Mouse (Mus musculus): ENCODE results near the gene Wfdc9. TPM values are rescaled to one million over a fixed set of nuclear protein-coding genes. Genes with fewer than 3 reads are reported as not detected.

The Wfdc9 gene
- polyA plus RNA-seq, 1 experiment, result not detected

DNA sequence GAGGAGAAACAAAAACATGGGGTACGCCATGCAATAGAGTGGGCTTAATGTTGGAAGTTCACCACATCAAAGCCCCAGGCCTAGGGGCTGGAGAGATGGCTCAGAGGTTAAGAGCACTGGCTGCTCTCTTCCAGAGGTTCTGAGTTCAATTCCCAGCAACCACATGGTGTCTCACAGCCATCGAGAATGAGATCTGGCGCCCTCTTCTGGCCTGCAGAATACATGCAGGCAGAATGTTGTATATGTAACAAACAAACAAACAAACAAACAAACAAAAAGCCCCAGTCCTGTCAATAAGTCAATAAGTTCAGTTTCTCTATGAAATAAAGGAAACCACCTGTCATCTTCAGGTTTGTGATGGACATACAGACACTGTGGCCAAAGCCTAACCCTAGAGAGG is 56.2 kb downstream of the Wfdc9 start:
- no peak for TF ChIP-seq USF1 (IDR thresholded peaks at IDR 0.05; ENCODE audit: low read depth)
- no peak for TF ChIP-seq CTCF (IDR thresholded peaks at IDR 0.05; ENCODE audit: control insufficient read depth, insufficient read depth, insufficient read length)
- no peak for TF ChIP-seq CEBPB (IDR thresholded peaks at IDR 0.05; ENCODE audit: low read depth)
- TF ChIP-seq FOSL1 (IDR thresholded peaks at IDR 0.05; ENCODE audit: insufficient read depth, low read length, poor library complexity, severe bottlenecking), result no peak
- H3K79me3 ChIP-seq (ENCODE audit: low read depth), result no peaks in the 10 kb centered on the region
- H3K27me3 ChIP-seq (ENCODE audit: control insufficient read depth, insufficient read depth, insufficient read length), result peaks cover 31% of the 10 kb centered on the region
- H3ac ChIP-seq (ENCODE audit: control insufficient read depth, insufficient read length, low read depth), result no peak overlapping the region
- no peaks in the 10 kb centered on the region for H3K79me2 ChIP-seq (ENCODE audit: control insufficient read depth, insufficient read depth)
- no peak overlapping the region for H3K4me3 ChIP-seq (ENCODE audit: insufficient read depth, poor library complexity, severe bottlenecking)
- H3K36me3 ChIP-seq (ENCODE audit: control insufficient read depth, insufficient read depth), result no peaks in the 10 kb centered on the region

Other genes with a start within 250 kb of the Wfdc9 start
- gene Sdc4, start 212.7 kb downstream of the Wfdc9 start, polyA plus RNA-seq (2012; fragmentation: generic; extraction: Trizol), result 124 TPM
- 49.6 TPM for gene Sys1, start 199.6 kb downstream of the Wfdc9 start, polyA plus RNA-seq (2012; fragmentation: generic; extraction: Trizol)
- gene Gm20458, start 195.6 kb downstream of the Wfdc9 start, polyA plus RNA-seq (2012; fragmentation: generic; extraction: Trizol), result 29.7 TPM
- gene Trp53tg5, start 182.9 kb downstream of the Wfdc9 start, polyA plus RNA-seq (2012; fragmentation: generic; extraction: Trizol), result not detected
- 21.2 TPM for gene Dbndd2, start 170.5 kb downstream of the Wfdc9 start, polyA plus RNA-seq (2012; fragmentation: generic; extraction: Trizol)
- 74.3 TPM for gene Pigt, start 159.1 kb downstream of the Wfdc9 start, polyA plus RNA-seq (2012; fragmentation: generic; extraction: Trizol)
- not detected for gene Wfdc2, start 94.2 kb downstream of the Wfdc9 start, polyA plus RNA-seq (2012; fragmentation: generic; extraction: Trizol)
- not detected for gene Spint3, start 83.1 kb downstream of the Wfdc9 start, polyA plus RNA-seq (2012; fragmentation: generic; extraction: Trizol)
- gene Wfdc6a, start 71.1 kb downstream of the Wfdc9 start, polyA plus RNA-seq (2012; fragmentation: generic; extraction: Trizol), result not detected
- gene Eppin, start 63.0 kb downstream of the Wfdc9 start, polyA plus RNA-seq (2012; fragmentation: generic; extraction: Trizol), result not detected
- not detected for gene Wfdc6b, start 43.1 kb downstream of the Wfdc9 start, polyA plus RNA-seq (2012; fragmentation: generic; extraction: Trizol)
- not detected for gene Wfdc8, start 43.0 kb downstream of the Wfdc9 start, polyA plus RNA-seq (2012; fragmentation: generic; extraction: Trizol)
- not detected for gene Wfdc16, start 17.8 kb downstream of the Wfdc9 start, polyA plus RNA-seq (2012; fragmentation: generic; extraction: Trizol)
- gene Wfdc10, start 537 bp downstream of the Wfdc9 start, polyA plus RNA-seq (2012; fragmentation: generic; extraction: Trizol), result not detected
- not detected for gene Wfdc11, start 17.5 kb upstream of the Wfdc9 start, polyA plus RNA-seq (2012; fragmentation: generic; extraction: Trizol)
- gene Wfdc13, start 28.5 kb upstream of the Wfdc9 start, polyA plus RNA-seq (2012; fragmentation: generic; extraction: Trizol), result not detected
- not detected for gene Spint4, start 41.9 kb upstream of the Wfdc9 start, polyA plus RNA-seq (2012; fragmentation: generic; extraction: Trizol)
- not detected for gene Spint5, start 58.7 kb upstream of the Wfdc9 start, polyA plus RNA-seq (2012; fragmentation: generic; extraction: Trizol)
- gene Wfdc3, start 89.3 kb upstream of the Wfdc9 start, polyA plus RNA-seq (2012; fragmentation: generic; extraction: Trizol), result 0.13 TPM
- 47.3 TPM for gene Dnttip1, start 89.4 kb upstream of the Wfdc9 start, polyA plus RNA-seq (2012; fragmentation: generic; extraction: Trizol)
- gene Ube2c, start 113.3 kb upstream of the Wfdc9 start, polyA plus RNA-seq (2012; fragmentation: generic; extraction: Trizol), result 279 TPM
- 4.7 TPM for gene Tnnc2, start 123.4 kb upstream of the Wfdc9 start, polyA plus RNA-seq (2012; fragmentation: generic; extraction: Trizol)
- 19.5 TPM for gene Snx21, start 129.2 kb upstream of the Wfdc9 start, polyA plus RNA-seq (2012; fragmentation: generic; extraction: Trizol)
- gene Acot8, start 148.3 kb upstream of the Wfdc9 start, polyA plus RNA-seq (2012; fragmentation: generic; extraction: Trizol), result 20.5 TPM
- 2.9 TPM for gene Zswim3, start 148.5 kb upstream of the Wfdc9 start, polyA plus RNA-seq (2012; fragmentation: generic; extraction: Trizol)
- gene Zswim1, start 166.1 kb upstream of the Wfdc9 start, polyA plus RNA-seq (2012; fragmentation: generic; extraction: Trizol), result 10.0 TPM
- gene Spata25, start 172.0 kb upstream of the Wfdc9 start, polyA plus RNA-seq (2012; fragmentation: generic; extraction: Trizol), result not detected
- 160 TPM for gene Ctsa, start 176.3 kb upstream of the Wfdc9 start, polyA plus RNA-seq (2012; fragmentation: generic; extraction: Trizol)
- 11.3 TPM for gene Neurl2, start 176.9 kb upstream of the Wfdc9 start, polyA plus RNA-seq (2012; fragmentation: generic; extraction: Trizol)
- gene Pltp, start 201.1 kb upstream of the Wfdc9 start, polyA plus RNA-seq (2012; fragmentation: generic; extraction: Trizol), result 13.3 TPM
- 46.5 TPM for gene Pcif1, start 222.7 kb upstream of the Wfdc9 start, polyA plus RNA-seq (2012; fragmentation: generic; extraction: Trizol)

Measured in C2C12 (cell line).